Mouse (Mus musculus) inflammation-experienced regulatory T-cells, adult 6 months (primary cell): ENCODE data around the gene Vmn2r89. TPM values are rescaled to one million over a fixed set of nuclear protein-coding genes. Genes with fewer than 3 reads are reported as not detected.
"Not testable (repeated sequence)": the region's sequence is repeated elsewhere in the genome, so short reads cannot be mapped to it uniquely, and the experiment has no call there.

Experiments
- ATAC-seq: one replicate; pipeline ENCODE4 v1.8.0; 2017
- polyA plus RNA-seq, 3 experiments: library from polyadenylated mRNA; unstranded; fragments of 100-300 nt; shearing (Covaris generic); gene quantifications; one replicate each; pipeline ENCODE4 v1.2.1; 2017

Vmn2r89 gene
- under 1 TPM in 1 of 3 experiments, not detected in 2; 0.11 TPM for polyA plus RNA-seq

DNA sequence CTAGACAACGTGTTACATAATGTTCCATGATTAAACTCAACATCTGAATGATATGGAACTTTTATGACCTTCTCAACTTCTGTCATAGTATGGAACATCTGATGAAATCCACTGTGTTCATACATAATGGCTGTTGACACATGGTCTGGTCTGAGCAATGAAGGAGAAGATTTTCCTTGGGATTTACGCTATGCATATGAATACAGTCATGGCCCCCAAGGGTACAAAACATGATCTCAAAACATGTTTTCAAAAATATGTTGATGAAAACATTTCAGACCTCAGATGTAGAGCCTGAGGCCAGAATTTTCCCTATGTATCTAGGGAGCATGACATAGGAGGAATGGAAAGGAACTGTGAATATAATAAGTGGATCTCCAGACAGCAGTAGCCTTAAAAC, at the start of gene Vmn2r89:
Vmn2r89 (plus strand) TSS at position 301 of the 400 bp plus-strand sequence.
- ATAC-seq = not testable (repeated sequence)

DNA sequence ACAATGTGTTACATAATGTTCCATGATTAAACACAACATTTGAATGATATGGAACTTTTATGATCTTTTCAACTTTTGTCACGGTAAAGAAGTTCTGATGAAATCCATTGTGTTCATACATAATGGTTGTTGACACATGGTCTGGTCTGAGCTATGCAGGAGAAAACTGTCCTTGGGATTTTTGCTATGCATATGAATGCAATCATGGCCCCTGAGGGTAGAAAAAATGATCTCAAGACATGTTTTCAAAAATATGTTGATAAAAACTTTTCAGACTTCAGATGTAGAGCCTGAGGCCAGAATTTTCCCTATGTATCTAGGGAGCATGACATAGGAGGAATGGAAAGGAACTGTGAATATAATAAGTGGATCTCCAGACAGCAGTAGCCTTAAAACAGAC, 41.1 kb upstream of the Vmn2r89 start, which contains the start of gene Vmn2r88:
Vmn2r88 (plus strand) TSS at position 301 of the 400 bp plus-strand sequence.
- no peak for ATAC-seq

DNA sequence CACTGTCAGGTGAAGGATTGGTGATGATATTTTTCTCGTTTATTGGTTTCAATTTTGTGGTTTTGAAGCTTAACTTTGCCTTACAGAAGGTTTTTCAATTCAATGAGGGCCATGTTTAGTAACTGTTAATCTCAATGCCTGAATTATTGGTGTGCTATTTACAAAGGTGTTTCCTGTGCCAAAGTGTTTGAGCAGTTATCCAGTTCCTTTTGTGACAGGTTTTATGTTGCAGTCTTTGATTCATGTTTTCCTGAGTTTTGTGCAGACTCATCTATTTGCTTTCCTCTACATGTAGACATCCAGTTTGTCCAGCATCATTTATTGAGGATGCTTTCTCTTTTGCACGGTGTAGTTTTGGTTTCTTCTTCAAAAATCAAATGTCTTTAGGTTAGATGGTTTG, 27.8 kb upstream of the Vmn2r89 start:
- no peak for ATAC-seq

DNA sequence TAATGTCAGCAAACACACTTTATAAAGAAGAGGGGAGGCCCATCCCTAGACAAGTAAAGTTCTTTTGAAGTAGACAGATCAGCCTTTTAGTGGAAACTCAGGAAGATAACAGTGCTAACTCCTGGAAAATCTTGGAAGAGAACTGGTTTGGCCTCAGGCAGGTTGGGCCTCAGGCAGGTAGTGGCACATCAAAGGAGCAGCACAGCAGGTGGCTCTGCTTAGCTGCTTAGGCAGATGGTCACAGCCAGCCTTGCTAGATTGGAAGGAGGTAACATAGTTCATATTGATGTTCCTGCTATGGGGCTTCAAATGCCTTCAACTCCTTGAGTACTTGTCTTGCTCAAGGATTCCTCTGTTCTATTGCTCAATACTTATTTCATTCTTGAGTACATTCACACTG, 21.5 kb upstream of the Vmn2r89 start:
- not testable (repeated sequence) for ATAC-seq

DNA sequence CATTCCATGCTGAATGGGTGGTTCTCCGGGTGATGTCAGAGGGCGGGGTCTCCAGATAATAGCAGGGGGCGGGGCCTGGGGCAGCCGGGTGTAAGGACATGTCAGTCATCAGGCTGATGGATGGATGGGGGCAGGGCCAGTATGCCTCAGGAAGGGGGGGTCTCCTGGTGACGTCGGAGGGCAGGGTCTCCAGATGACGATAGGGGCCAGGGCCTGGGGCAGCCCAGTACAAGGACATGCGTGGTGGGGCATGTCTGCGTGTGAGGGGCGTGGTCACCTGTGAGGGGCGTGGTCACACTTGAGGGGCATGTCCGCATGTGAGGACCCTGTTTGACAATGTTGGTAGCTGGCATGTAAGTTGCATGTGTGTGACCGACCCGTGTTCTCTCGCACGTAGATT, 17.1 kb upstream of the Vmn2r89 start:
- ATAC-seq = no peak

DNA sequence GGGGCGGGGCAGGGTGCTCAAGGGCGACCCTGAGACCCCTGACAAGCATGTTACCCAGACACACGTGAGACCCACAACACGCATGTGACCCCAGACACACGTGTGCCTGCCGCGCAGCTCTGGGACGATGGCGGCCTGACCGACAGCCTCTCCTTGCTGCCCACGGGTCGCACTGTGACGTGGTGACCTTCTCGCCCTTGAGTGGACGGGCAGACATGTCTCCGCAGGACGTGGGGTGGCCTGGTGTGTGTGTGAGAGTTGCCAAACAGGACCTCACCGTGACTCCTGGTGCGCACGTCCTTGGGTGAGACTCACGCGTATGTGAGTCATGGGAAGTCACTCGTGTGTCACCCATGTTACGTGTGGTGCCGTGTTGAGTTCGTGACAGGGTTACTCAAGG, 16.6 kb upstream of the Vmn2r89 start:
- ATAC-seq = no peak

DNA sequence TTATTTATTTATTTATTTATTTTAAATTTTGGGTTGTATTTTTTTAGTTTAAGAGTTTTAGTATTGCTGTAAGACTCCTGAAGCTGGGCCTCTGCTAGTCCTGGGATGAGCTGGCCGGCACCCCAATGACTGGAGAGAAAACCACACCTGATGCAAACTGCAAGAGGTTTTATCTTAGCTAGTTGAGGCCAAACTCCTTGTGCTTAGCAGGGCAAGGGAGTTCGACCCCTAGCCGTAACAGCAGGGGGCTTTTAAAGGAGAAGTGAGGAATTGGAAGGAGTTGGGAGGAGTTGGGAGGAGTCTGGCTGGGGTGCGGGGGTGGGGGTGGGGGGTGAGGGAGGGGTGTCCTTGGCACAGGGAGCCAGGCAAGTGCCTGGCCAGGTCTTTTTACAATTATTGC, 12.7 kb upstream of the Vmn2r89 start:
- ATAC-seq = no peak

DNA sequence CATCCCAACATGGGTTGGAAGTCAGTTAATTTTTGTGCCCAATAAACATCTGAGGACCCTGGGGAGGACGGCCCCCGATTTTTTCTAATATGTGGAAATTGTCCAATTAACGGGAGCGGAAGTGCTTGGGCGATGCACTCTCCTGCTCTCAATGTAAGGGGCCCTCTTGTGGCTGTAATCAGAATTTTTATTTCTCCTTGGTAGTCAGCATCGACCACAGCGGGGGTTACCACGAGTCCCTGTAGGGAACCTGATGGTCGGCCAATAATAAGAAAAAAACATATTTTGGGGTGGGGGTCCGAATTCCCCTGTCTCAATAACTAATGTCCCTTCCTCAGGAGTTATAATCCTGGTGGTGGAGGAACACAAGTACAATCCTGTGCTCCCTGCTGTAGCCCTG, 28.6 kb downstream of the Vmn2r89 start:
- not testable (repeated sequence) for ATAC-seq

DNA sequence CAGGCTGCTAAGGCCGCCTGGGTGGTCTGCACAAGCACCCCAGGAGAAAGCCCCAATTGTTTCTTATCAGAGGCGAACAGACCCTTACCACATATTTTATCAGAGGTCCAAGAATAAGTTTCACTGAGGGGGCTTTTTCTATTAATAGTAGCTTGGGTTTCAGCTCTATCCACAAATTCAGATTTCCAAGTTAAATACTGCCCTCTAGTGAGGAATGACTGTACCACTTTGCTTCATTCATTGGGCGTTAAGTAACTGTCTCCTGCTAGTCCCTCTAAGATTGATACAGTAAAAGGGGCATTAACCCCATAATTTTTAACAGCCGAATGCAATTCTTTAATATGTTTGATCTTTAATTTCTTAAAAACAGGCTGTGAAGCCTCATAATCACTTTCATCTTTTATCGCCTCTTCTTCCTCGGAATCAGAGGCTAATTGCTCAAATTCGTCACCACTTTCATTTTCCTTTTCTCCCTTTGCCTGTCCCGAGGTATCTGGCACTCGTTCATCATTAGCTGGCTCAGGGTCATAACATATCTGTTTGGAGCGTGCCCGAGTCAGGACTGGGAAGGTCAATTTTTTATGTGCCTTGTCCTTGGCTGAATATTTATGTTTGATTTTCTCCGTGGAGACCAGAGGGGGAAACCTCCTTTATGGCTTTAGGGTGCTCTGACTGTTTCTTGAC, 29.8 kb downstream of the Vmn2r89 start:
- ATAC-seq = not testable (repeated sequence)

DNA sequence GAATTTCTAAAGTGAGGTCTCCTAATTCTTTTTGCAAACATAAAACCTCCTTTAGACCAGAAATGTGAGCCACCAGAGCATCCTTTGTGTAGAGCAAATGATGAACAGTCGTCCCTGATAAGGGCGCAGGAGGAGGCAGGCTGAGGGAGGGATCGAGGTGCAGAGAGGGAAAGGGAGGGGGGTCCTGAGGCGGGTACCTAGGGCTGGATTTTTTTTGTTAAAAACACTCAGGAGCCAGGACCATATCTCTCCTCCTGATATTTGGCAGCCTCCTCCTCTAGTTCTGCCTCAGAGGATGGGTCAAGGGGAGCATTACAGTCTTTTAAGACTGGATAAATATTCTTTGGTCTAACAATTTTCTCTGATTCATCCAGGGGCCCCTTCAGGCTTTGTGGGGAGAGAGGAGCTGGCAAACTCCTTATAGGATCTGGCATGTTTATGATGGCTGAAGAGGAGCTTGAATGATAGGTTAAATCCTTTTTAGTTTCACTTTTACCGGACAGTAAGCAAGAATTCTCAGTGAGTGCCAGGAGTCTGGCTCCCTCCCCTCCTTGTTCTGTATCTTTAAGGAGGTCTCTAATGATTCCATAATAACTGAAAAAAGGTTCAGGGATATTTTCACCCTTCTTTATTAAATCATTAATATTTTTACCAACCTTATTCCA, 30.5 kb downstream of the Vmn2r89 start:
- ATAC-seq = no peak

DNA sequence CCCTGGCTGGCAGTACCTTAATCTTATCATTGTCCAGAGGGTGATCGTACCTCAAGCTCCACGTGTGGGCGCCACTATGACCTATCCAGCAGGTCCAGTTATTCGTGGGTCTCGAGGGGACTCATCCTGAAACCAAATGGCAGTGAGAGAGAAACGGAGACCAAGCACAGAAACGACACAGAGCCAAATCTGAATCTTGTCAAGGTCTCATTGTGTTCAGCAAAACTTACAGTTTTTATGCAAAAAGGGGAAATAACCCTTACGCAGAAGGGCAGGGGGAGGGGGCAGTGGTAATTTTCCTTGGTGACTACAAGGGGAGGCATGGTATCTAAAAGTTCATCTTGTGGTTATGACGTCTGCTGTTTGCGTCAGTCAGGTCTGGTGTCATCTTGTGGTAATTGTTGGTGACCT, 31.3 kb downstream of the Vmn2r89 start:
- ATAC-seq = not testable (repeated sequence)

DNA sequence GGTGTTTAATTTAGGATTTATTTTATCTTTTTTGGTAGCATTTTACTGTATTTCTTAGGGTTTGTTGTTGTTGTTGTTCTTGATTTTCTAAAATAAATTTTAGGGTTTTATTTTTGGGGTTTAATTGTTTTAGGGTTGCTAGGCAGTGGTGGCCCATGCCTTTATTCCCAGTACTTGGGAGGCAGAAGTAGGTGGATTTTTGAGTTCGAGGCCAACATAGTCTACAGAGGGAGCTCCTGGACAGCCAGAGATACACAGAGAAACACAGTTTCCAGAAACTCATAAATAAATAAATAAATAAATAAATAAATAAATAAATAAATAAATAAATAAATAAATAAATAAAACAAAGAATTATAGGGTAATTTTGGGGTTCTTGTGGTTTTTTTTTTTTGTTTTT, 32.0 kb downstream of the Vmn2r89 start:
- ATAC-seq = no peak

DNA sequence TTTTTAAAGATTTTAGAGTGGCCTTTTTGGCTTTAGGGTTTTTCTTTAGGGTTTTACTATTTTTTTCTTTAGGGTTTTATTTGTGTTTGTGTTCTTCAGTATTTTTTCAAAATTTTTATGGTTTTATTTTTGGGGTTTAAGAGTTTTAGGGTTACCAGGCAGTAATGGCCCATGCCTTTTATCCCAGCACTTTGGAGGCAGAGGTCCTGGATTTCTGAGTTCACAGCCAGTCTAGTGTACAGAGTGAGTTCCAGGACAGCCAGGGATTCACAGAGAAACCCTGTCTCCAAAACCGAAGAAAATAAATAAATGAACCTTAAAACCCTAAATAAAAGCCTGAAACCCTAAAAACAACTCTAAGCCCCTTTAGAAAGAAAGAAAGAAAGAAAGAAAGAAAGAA, 34.5 kb downstream of the Vmn2r89 start:
- no peak for ATAC-seq

DNA sequence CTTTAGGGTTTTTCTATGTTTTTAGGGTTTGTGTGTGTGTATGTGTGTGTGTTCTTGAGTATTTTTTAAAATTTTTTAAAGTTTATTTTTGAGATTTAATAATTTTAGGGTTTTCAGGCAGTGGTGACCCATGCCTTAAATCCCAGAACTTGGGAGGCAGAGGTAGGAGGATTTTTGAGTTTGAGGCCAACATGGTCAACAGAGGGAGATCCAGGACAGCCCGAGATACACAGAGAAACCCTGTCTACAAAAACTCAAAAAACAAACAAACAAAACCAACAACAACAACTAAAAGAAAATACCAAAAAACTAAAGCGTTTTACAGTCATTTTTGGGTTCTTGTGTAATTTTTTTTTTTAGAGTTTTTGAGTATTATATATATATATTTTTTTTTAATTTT, 44.1 kb downstream of the Vmn2r89 start:
- ATAC-seq = no peak

DNA sequence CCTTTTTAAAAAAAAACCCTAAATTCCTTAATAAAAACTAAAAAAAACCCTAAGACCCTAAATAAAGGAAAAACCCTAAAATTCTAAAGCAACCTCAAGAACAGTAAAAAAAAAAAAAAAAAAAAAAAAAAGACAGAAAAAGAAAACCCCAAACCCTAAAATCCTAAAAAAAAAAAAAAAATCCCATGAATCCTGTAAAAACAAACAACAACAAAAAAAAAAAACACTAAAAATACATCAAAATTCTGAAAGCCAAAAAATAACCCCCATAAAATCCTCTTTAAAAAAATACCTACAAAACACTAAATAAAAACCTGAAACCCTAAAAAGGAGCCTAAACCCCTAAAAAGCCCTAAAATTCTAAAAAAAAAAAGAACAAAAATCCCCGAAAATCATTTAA, 45.3 kb downstream of the Vmn2r89 start:
- ATAC-seq = no peak

DNA sequence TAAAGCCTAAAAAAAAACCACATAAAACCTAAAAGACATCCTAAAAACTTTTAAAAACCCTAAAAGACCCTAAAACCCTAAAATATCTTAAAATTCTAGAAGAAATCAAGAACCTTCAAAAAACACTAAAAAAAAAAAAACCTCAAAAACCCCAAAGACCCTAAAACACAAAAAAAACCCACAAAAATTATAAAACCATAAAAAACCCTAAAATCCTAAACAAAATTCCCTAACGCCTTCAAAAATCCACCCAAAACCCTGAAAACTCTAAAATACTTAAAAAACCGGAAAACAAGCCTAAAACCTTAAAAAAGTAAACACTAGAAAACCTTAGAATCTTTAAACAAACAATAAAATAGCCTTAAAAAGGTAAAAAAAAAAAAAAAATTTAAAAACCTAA, 46.3 kb downstream of the Vmn2r89 start:
- ATAC-seq = no peak

DNA sequence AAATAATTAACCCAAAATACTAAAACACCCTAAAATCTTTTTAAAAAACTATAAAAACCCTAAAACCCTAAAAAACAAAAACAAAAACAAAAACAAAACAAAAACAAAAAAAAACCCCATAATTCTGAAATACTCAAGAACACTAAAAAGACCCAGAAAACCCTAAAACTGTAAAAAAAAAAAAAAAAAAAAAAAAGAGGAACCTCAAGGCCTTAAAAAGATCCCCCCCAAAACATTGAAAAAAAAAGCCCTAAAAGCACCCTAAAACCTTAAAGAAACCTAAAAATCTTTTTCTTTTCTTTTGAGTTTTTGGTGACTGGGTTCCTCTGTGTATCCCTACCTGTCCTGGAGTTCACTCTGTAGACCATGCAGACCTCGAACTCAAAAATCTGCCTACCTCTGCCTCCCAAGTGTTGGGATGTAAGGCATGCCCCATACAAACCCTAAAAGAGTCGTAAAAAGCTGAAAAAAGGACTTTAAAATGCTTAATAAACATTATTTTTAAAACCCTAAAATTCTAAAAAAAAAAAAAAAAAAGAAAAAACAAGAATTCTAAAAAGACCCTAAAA, 48.1 kb downstream of the Vmn2r89 start:
- ATAC-seq = no peak

DNA sequence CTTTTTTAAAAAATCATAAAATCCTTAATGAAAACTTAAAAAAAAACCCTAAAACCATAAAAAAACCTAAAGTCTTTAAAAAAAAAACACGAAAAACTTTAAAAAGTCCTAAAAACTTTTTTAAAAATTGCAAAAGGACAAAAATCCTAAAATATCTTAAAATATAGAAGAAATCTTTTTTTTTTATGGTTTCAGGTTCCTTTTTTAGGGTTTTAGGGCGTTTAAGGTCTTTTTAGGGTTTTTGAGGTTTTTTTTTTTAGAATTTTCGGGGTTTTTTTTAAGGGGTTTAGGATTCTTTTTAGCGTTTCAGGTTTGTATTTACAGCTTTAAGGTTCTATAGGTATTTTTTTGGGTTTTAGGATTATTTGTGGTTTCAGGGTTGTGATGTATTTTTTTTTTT, 48.8 kb downstream of the Vmn2r89 start:
- no peak for ATAC-seq

DNA sequence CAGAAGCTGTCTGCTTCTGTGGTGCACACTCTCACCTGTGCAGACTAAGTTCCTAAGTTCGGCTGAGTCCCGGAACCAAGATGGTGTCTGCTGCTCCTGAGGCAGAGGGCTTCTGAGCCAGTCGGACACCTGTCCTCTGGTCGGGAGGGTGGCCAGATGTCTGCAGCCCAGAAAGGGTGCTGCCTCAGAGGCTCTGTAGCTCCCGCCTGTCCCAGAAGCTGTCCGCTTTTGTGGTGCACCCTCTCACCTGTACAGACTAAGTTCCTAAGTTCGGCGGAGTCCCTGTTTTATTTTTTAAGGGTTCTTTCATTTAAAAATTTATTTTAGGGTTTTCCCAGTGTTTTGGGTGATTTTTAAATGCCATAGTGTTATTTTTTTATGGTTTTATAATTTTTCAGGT, 55.8 kb downstream of the Vmn2r89 start:
- no peak for ATAC-seq

Other genes starting within 250 kb of the Vmn2r89 start
- not detected for gene Ear14, start 248.5 kb upstream of the Vmn2r89 start, polyA plus RNA-seq
- not detected for gene Rnase2a, start 195.7 kb upstream of the Vmn2r89 start, polyA plus RNA-seq
- not detected for gene Gm7247, start 90.1 kb upstream of the Vmn2r89 start, polyA plus RNA-seq
- not detected for gene Vmn2r88, start 41.0 kb upstream of the Vmn2r89 start, polyA plus RNA-seq
- gene Gm5622, start 100.9 kb downstream of the Vmn2r89 start, polyA plus RNA-seq = not detected
- not detected for gene Gm17175, start 122.2 kb downstream of the Vmn2r89 start, polyA plus RNA-seq
- gene Gm17174, start 140.3 kb downstream of the Vmn2r89 start, polyA plus RNA-seq = not detected
- not detected for gene Gm17078, start 159.5 kb downstream of the Vmn2r89 start, polyA plus RNA-seq
- not detected for gene Gm4181, start 183.8 kb downstream of the Vmn2r89 start, polyA plus RNA-seq
- gene Gm17079, start 243.6 kb downstream of the Vmn2r89 start, polyA plus RNA-seq = not detected